Mouse (Mus musculus): ENCODE measurements at regions not wholly inside any gene's neighbourhood (a gene's known extent, or its start where the extent isn't known, plus 50 kb on each side); places are given as distances from the start of the nearest gene placed in this dataset.
A peak's percentile ranks its signal among the peaks of the same experiment; 100 is the strongest.

DNA sequence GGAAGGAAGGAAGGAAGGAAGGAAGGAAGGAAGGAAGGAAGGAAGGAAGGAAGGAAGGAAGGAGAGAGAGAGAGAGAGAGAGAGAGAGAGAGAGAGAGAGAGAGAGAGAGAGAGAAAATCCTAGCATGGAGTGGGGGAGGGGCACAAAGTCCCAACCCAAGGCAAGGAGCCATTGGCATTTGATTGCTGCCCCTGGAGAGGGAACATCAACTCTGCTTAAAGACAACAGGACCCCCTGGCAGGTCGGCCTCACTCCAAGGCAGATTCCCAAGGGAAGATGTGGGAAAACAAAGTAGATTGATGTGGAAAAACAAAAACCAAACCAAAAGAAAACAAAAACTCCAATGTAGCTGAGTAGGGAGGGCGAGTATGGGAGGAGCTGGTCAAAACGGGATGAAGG, 49.9 kb upstream of the Fzd10 start:
- no peak for DNase-seq (ENCODE audit: low read depth)

DNA sequence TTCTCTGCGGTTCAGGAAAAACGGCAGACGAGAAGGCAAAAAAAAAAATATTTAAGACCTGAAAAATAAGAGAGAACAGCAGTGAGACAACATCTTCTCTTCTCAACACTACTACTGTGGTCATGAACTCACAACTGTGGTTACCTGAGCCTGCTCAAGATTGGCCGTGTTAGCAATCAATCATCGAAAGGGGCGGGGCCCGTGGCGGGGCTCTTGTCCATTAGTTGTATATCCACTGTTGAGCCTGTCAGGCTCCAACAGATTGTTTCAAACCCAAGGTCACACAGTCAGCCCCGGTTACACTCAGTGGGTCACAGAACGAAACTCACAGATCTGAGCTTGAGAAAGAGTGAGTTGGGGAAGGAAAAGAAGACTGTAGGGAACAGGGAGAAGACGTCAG, 50.8 kb upstream of the Fzd10 start:
- no peak for DNase-seq (ENCODE audit: low read depth)

DNA sequence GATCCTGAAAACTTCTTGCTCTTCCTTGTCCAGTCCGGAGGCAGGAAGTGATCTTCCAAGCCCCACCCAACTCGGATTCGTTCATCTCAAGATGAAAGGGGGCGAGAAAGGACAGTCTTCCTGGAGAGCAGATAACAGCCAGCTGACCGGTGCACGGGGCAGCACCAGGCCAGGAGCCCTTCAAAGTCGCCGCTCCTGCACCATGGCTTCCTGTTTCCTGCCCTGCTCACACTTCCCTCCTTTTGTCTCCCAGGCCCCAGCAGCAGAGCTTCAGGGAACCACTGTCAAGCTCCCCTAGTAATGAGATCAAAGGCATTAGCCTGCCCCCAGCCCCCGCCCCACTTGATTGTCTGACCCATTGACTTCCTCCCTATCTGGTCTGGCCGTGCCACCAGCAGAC, 58.6 kb upstream of the Fzd10 start:
- DNase-seq (ENCODE audit: low read depth) = no peak

DNA sequence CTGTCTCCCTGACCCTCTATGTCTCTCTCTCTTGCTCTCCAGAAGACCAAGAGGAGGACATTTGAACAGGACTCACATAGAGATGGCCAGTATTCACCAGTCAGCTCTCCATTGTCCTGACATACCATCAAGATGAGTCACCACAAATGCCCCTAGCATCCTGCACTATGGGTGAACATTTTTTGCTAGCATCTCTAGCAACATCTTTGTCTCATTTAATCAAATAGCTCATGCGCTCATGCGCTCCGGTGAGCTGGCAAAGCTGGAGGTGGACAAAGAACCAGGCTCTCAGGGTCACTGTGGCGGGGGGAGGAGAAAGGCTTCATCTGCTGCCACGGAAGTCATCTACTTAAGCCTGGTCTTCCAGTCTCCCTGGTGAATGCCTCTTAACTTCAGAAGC, 62.0 kb upstream of the Fzd10 start:
- DNase-seq (ENCODE audit: low read depth) = no peak

DNA sequence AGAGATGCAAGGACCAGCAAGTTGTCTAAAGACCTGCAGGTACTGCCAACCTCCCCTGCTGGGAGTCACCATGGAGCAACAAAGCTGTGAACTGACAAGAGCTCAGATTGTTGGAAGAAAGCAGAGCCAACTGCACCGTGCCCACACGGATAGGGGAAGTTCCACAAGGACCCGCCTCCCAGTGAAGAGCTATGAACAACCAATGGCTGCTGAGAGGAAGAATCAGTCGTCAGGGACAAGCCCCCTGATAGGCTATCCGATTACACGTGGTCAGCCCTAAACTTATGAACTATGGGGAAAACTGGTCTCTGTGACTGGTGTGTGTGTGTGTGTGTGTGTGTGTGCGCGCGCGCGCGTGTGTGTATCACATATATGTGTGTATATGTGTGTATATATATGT, 63.4 kb upstream of the Fzd10 start:
- DNase-seq (ENCODE audit: low read depth) = no peak

DNA sequence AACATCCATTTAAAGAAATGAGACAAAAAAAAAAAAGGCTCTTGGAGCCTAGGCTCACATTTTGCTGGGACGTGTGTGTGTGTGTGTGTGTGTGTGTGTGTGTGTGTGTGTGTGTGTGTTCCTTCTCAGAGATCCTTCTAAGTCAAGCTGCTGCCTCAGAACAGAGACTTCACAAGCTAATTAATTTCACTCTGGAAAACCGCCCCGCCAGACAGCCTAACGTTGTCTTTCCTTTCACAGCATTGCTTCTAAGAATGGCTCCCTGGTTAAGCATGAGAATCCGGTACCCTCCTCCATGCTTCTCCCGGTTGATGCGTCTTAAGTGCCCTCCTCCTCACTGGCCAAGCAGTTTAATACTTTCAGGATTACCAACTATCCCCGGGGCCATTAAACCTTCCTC, 64.3 kb upstream of the Fzd10 start:
- DNase-seq (ENCODE audit: low read depth) = no peak

DNA sequence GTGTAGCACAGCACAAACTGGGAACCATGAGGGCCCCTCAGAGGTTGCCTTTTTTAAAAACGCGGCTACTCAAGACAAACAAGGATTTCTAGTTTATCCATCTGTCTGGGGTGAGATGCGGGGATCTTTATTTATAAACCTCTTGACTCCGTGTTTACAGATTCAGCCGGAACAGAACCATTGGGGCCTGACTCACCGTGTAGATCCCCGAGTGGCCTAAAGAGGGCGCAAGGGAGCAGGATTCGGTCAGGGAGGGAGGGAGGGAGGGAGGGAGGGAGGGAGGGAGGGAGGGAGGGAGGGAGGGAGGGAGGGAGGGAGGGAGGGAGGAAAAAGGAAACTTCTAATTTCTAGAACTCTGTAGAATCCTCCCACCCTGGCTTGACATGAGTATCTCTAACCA, 73.4 kb upstream of the Fzd10 start:
- DNase-seq (ENCODE audit: low read depth) = no peak

DNA sequence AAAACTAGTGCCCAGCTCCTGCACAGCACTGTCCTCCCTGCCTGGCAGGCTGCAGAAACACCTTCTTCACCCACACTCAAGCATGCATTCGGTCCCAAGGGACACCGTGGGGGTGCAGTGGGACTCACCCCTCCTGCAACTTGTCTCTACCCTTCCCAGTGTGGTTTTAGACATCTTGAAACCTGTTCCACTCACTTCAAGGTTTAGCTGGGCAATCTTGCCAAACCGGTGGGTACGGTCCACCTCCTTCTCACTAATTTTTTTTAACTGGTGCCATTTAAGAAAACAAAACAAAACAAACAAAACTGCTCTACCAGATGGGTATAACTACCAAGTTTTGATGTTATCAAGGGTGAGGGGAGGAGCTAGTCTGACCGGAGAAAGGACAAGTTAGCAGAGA, 74.2 kb upstream of the Fzd10 start:
- DNase-seq (ENCODE audit: low read depth) = no peak

DNA sequence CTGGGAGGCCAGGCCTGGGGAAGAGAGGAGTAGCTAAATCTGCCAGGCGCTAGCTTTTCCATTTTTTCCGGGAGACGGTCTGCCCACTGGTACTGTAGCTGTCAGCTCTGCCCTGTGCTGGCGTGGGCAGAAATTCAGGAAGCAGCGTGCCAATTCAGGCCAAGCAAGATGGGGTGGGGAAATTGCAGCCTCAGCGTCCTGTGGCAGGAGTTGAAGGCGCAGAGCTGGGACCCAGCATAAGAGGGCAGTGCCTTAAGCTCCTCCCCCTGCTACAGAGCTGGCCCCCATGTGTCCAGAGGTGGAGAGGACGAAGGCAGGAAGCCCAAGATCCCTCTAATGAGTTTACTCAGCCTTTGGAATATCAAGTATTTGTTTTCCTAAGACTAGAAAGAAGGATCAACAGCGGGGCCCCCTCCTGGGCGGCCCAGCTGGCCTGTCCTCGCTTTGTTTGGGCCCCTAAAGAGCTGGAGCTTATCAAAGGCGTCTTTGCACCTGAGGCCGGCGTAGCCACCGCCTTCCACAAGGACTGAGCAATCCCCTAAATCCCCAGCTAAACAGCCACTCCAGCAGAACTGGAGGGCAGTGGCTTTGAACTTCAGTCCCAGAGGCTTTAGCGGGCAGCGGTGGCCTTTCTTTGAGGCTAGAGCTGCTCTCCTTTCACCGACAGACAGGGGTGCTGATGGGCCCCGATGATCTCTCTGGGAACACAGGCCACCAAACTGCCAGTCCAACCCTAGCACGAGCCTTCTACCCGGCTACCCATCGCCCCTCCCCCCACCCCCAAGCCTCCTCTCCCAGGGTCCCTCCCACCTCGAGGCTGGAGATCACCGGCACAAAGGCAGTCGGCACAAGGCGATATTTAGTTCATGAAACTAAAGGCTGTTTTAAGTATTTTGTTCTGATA, 76.0 kb upstream of the Fzd10 start:
- no peak for DNase-seq (ENCODE audit: low read depth)

DNA sequence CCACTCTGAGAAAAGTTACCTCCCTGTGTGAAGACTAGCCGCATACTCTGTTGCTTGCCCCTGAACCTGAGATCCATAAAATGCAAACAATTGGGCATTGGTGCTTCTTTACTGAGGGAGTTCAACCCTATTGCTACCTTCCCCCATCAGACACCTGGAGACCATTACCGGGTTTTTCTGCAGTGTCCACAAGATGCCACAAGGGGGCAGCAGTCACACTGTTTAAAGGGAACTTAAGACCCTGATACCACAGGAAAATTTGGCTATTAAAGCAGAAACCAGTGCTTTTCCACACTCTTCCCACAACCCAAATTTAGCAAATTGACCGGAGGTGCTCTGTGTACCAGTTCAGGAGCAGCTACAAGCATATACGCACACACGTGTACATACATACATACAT, 78.0 kb upstream of the Fzd10 start:
- peak; percentile 19 for DNase-seq (ENCODE audit: low read depth)

DNA sequence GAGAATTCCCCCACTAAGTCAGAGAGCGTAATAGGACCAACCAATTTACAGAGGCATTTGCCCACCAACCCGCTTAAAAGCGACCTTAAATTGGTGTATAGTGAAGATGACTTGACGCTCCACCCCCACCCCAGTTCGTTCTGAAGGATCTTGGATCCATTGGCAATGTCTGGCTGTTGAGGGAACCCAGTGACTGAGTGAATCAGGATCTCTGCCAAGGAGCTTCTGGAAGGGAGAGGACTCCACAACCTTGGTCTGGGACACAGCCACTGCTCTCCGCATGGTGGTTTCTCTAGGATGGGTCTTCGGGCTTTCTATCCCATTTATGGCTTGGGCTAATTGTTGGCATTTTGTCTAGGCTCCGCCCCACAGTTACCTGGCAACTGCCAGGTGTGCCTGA, 83.3 kb upstream of the Fzd10 start:
- no peak for DNase-seq (ENCODE audit: low read depth)

DNA sequence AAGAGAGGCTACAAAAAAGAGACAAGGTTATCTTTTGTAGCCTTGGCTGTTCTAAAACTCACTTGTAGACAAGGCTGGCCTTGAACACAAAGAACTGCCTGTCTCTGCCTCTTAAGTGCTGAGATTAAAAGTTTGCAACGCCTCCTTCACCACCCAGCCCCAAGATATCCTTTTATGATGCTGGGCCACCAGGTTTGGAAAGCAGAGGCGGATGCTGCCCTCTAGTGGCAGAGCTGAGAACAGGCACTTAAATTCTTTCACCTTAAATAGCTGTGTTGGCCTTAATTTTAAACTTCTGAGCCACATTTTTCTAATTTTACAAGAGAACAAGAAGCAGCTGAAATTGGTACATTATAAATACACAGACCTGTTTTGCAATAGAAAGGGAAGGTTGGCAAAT, 82.5 kb upstream of the Tmem132d start:
- DNase-seq (ENCODE audit: low read depth) = peak; percentile 43

DNA sequence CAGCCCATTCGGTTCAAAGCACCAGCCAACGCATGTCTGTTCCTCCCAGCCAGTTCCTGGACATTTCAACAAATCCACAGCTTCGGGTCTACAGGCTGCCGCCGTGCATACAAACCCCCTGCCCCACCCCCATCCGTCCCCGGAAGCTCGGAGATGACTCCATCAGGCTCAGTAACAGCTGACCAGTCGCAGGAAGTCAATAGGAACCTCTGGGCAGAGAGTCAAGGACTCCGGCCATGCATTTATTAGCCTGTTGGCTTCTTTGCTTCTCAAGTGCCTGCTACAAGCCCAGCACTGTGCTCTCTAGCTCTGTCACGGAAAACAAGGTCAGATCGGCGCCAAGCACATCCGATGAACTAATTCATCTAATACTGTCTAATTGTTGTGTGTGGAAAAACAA, 80.4 kb upstream of the Tmem132d start:
- DNase-seq (ENCODE audit: low read depth) = no peak

DNA sequence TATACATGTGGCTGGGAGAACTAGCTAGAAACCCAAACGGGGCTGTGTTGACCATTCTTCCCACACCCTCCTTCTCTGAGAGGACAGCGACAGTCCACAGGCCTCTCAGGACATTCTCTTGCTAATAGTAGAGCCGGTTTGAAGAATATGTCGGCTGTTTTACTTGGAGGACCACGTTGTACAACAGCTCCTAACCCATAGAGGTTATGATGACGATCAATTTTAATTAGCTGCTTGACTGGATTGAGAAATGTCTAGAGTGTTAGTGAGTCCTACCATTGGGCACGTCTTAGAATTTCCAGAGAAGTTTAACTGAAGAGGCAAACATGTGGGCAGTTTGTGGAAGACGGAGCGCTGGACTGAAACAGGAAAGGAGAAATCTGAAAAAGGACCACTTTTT, 79.7 kb upstream of the Tmem132d start:
- no peak for DNase-seq (ENCODE audit: low read depth)

DNA sequence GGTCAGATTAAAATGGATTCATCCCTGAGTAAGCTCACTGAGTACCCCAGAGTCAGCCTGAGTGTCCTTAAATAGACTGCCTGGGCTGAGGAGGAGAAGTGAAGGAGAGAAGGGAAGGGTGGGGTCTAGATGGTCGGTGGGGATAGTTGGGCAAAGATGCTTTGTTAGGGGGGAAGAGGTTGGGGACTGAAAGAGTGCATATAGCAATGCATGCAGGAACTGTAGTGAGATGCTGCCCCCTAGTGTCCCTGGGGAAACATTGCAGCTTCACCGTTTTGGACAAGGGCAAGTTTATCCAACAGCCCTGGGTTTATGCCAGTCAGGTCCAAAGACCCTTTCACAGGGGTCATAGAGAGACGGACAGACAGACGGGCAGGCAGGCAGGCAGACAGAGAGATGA, 71.6 kb upstream of the Tmem132d start:
- peak; percentile 22 for DNase-seq (ENCODE audit: low read depth)

DNA sequence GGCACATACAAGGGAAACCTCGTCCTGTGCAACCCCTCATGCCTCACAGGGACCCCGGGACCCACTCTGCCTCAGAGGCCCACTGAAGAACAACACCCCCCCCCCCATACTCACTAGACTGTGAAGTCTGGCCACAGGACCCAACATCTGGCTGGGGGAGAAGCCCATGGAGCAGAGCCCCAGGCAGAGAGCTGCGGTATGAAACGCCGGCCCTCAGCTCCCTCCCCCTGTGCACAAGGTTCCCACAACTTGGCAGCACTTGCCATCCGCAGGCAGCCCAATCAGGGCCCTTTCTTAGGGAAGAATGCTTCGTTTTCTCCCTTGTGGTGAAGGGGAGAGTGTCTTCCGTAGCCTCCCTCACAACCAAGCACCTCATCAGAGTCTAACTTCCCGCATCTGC, 66.6 kb upstream of the Tmem132d start:
- DNase-seq (ENCODE audit: low read depth) = no peak

DNA sequence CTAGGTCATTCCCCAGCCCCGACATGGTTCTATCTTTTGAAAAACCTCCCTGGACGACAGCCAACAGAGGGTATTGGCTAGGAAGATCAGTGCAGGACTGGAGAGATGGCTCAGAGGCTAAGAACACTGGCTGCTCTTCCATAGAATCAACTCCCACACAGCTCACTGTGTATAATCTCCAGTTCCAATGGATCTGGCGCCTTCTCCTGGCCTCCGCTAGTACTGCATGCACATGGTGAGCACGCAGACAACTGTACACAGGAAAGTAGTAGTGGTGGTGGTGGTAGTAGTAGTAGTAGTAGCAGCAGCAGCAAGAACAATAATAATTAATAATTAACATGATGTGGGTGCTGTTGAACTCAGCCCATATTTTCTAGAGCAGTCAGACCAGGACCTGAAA, 66.2 kb upstream of the Tmem132d start:
- DNase-seq (ENCODE audit: low read depth) = no peak

DNA sequence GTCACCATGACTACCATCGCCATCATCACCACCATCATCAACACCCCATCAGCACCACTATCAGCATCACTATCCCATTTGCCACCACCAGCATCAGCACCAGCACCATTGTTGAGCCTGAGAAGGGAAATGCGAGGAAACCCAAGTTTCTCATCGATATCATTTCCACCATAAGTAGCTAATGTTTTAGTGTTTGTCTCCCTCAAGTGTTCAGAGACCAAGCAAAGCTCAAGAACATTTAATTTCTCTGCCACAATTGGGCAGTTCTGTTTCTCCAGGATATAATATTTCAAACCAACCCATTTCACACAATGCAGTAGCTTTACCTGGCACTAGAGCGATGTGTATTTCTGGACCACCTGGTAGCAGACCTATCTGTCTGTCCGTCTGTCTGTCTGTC, 59.7 kb upstream of the Tmem132d start:
- DNase-seq (ENCODE audit: low read depth) = no peak

DNA sequence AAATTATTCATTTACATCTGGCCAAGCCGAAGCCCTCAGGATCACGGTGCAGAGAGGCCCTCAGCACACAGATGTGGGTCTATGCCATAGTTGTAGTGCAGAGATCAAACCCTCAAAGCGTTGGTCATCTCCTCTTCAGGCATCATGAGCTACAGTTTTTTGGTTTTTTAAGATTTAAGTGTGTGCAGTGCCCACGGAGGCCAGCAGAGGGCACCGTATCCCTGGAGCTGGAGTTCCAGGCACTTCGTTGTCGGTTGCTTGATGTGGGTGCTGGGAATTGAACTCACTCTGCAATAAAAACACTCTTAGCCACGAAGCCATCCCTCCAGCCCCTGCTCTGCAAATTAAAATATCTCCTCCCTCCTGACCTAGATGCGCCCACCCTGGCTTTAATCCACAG, 58.3 kb upstream of the Tmem132d start:
- no peak for DNase-seq (ENCODE audit: low read depth)

DNA sequence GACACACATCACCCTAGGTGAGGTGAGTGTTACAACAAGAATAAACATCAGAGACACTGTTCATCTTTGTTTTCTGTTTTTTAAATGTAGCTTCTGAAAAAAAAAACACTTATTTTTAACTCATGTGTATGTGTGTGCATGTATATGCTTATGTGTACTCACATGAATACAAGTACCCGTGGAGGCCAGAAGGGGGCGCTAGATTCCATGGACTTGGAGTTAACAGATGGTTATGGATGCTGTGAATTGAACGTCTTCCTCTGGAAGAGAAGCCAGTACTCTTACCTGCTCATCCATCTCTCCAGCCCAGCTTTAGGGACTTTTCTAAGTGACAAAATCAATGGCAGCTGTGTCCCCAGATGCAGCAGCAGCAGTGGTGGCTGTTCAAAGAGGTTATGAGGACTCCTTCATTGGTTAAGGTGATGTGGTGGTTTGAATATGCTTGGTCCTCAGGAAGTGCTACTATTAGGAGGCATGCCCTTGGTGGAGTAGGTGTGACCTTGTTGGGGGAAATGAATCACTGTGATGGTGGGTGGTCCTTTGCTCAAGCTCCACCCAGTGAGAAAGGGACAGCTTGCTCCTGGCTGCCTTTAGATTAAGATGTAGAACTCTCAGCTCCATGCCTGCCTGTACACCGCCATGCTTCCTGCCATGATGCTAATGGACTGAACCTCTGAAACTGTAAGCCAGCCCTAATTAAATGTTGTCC, 56.1 kb upstream of the Tmem132d start:
- no peak for DNase-seq (ENCODE audit: low read depth)

DNA sequence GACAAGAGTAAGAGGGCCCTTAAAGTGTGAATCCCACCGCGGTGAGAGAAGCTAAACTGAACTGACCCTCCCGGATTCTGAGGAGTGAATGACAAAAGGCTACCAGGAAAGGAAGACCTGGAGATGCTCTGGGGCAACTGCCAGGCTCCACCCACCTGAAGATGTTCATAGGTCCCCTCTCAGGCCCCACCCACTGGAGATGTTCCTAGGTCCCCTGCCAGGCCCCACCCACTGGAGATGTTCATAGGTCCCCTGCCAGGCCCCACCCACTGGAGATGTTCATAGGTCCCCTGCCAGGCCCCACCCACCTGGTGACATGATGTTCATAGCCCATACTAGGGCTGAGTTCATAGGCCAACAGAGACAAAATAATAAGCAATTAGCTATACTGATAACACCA, 54.5 kb upstream of the Tmem132d start:
- DNase-seq (ENCODE audit: low read depth) = no peak

DNA sequence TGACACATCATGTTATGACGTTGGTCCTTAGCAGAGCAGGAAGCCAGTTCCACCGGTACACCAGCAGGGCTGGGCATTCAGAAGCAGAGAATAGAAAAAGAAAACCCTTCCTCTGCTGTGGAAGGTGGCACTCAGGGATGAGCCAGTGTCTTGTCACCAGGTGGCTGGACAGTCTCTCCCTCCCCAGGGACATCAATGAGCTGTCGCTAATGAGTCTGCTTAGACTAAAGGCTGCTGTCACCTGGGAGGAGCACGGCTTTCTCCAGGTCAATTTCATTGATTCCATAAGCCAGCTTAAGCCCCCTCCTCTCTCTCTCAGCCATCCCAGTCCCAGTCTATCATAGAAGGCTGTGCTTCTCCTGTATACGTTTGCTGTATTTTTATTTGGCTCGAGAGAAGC, 51.2 kb upstream of the Tmem132d start:
- DNase-seq (ENCODE audit: low read depth) = no peak

DNA sequence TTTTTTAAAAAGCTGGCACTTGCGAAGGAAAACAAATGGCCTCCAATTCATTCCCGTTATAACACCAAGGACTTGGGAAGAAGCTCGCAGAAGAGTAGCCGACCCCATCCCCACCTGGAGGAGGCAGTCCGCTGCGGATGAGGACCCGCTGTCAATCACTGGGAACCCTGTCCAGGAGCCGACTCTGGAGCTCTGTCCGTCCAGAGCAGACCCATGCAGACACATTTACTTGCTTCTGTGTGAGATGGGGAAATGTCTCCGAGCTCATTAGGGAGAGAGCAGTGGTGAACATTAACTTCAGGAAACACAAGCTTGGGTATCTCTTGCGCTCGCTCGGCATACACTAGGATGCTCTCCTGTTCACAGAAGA, 50.5 kb upstream of the Tmem132d start:
- DNase-seq (ENCODE audit: low read depth) = no peak
